Mouse (Mus musculus): ENCODE measurements around the gene 1700022I11Rik.

1700022I11Rik gene

GRCm38 (mm10) chr4:42969304-42969703 lies at the start of gene 1700022I11Rik:
Gene 1700022I11Rik (plus strand): TSS chr4:42969604.
- DNase-seq (ENCODE audit: low spot score in 2 of 2) = no peak

- no peak for DNase-seq (ENCODE audit: low spot score in 2 of 2)
These were observed 48.7 kb upstream of the 1700022I11Rik start for GRCm38 (mm10) chr4:42920726-42921125.

GRCm38 (mm10) chr4:42921536-42921935 lies 47.9 kb upstream of the 1700022I11Rik start:
- DNase-seq (ENCODE audit: low spot score in 2 of 2) = no peak

GRCm38 (mm10) chr4:42922056-42922455 lies 47.3 kb upstream of the 1700022I11Rik start:
- DNase-seq (ENCODE audit: low spot score in 2 of 2) = peak in 1 of 2 experiments; percentile 10

GRCm38 (mm10) chr4:42922461-42922860 lies 46.9 kb upstream of the 1700022I11Rik start:
- DNase-seq (ENCODE audit: low spot score in 2 of 2) = peak in 1 of 2 experiments; percentile 6

GRCm38 (mm10) chr4:42924095-42924710 lies 45.2 kb upstream of the 1700022I11Rik start:
- DNase-seq (ENCODE audit: low spot score in 2 of 2) = no peak

- no peak for DNase-seq (ENCODE audit: low spot score in 2 of 2)
These were observed 41.2 kb upstream of the 1700022I11Rik start for GRCm38 (mm10) chr4:42928209-42928608.

GRCm38 (mm10) chr4:42928952-42929351 lies 40.5 kb upstream of the 1700022I11Rik start:
- DNase-seq (ENCODE audit: low spot score in 2 of 2) = no peak

- DNase-seq (ENCODE audit: low spot score in 2 of 2) = peak; percentile 2 to 3
These were observed 37.0 kb upstream of the 1700022I11Rik start for GRCm38 (mm10) chr4:42932229-42932969.

- peak; percentile 25 to 47 for DNase-seq (ENCODE audit: low spot score in 2 of 2)
These were observed 35.8 kb upstream of the 1700022I11Rik start for GRCm38 (mm10) chr4:42933630-42934029.

GRCm38 (mm10) chr4:42941396-42941795 lies 28.0 kb upstream of the 1700022I11Rik start:
- DNase-seq (ENCODE audit: low spot score in 2 of 2) = peak in 1 of 2 experiments; percentile 19

GRCm38 (mm10) chr4:42943341-42943740 lies 26.1 kb upstream of the 1700022I11Rik start:
- no peak for DNase-seq (ENCODE audit: low spot score in 2 of 2)

- DNase-seq (ENCODE audit: low spot score in 2 of 2) = peak in 1 of 2 experiments; percentile 20
These were observed 25.2 kb upstream of the 1700022I11Rik start for GRCm38 (mm10) chr4:42944185-42944584.

GRCm38 (mm10) chr4:42945043-42945442 lies 24.4 kb upstream of the 1700022I11Rik start:
- peak in 1 of 2 experiments; percentile 27 for DNase-seq (ENCODE audit: low spot score in 2 of 2)

GRCm38 (mm10) chr4:42945445-42945844 lies 24.0 kb upstream of the 1700022I11Rik start:
- DNase-seq (ENCODE audit: low spot score in 2 of 2) = peak in 1 of 2 experiments; percentile 26

GRCm38 (mm10) chr4:42945952-42946351 lies 23.5 kb upstream of the 1700022I11Rik start:
- DNase-seq (ENCODE audit: low spot score in 2 of 2) = peak in 1 of 2 experiments; percentile 80

- peak; percentile 84 to 95 for DNase-seq (ENCODE audit: low spot score in 2 of 2)
These were observed 22.6 kb upstream of the 1700022I11Rik start for GRCm38 (mm10) chr4:42946733-42947290.

GRCm38 (mm10) chr4:42948527-42948926 lies 20.9 kb upstream of the 1700022I11Rik start:
- DNase-seq (ENCODE audit: low spot score in 2 of 2) = no peak

- peak in 1 of 2 experiments; percentile 52 for DNase-seq (ENCODE audit: low spot score in 2 of 2)
These were observed 20.2 kb upstream of the 1700022I11Rik start for GRCm38 (mm10) chr4:42949051-42949675.

- DNase-seq (ENCODE audit: low spot score in 2 of 2) = peak; percentile 98 to 99
These were observed 19.7 kb upstream of the 1700022I11Rik start, which contains the start of gene Dnajb5 for GRCm38 (mm10) chr4:42949676-42950051. Gene Dnajb5 (plus strand): TSS chr4:42949814.

GRCm38 (mm10) chr4:42950065-42950558 lies 19.3 kb upstream of the 1700022I11Rik start:
- DNase-seq (ENCODE audit: low spot score in 2 of 2) = peak; percentile 81 to 84

Data from frontal cortex, postnatal 14 days (tissue).